In genomic region chr6:50525846-50526245, GRCm38 (mm10) we compare ENCODE assay signal across 16 mouse cellular contexts.
"Had no signal": no experiment of that assay in that cellular context is flagged by ENCODE, and none has a peak within 500 bp of the region (broad histone marks: within the 10 kb centered on the region; RNA-seq: fewer than 3 reads in every experiment).

No protein-coding gene starts in this region.

- H3K9ac ChIP-seq: kidney, embryonic 15.5 days; limb, embryonic 13.5 days; liver, embryonic 12.5 days; liver, embryonic 15.5 days; lung, embryonic 15.5 days had no signal

- DNase-seq: kidney, postnatal 10 days; kidney, postnatal 36 days; liver; lung, adult 18-20 months; lung, postnatal 10 days; lung, postnatal 36 days; midbrain, embryonic 14.5 days; right cerebral cortex, postnatal 25 days; thymus, postnatal 25 days had no signal

- H3K27me3 ChIP-seq: kidney, embryonic 15.5 days; limb, embryonic 13.5 days; liver, embryonic 12.5 days; lung, embryonic 15.5 days had no signal

- H3K27ac ChIP-seq: kidney, embryonic 15.5 days; limb, embryonic 10.5 days; limb, embryonic 13.5 days; liver, embryonic 12.5 days; liver, embryonic 15.5 days; lung, embryonic 15.5 days had no signal

- H3K9me3 ChIP-seq: kidney, embryonic 15.5 days; limb, embryonic 10.5 days; limb, embryonic 13.5 days; liver, embryonic 12.5 days; liver, embryonic 15.5 days; lung, embryonic 15.5 days had no signal

- H3K4me1 ChIP-seq: liver, embryonic 12.5 days; liver, embryonic 15.5 days; lung, embryonic 15.5 days had no signal

- H3K36me3 ChIP-seq: kidney, embryonic 15.5 days; limb, embryonic 10.5 days; limb, embryonic 13.5 days; liver, embryonic 12.5 days; liver, embryonic 15.5 days; lung, embryonic 15.5 days had no signal

- H3K4me2 ChIP-seq: kidney, embryonic 15.5 days; limb, embryonic 13.5 days; liver, embryonic 12.5 days; liver, embryonic 15.5 days; lung, embryonic 15.5 days; midbrain, embryonic 11.5 days had no signal

- H3K4me3 ChIP-seq: kidney, embryonic 15.5 days; limb, embryonic 10.5 days; limb, embryonic 13.5 days; liver, embryonic 12.5 days; liver, embryonic 15.5 days; lung, embryonic 15.5 days had no signal

- ATAC-seq: liver, embryonic 12.5 days had no signal
